Mouse (Mus musculus): ENCODE data around the gene Sik1. TPM values are rescaled to one million over a fixed set of nuclear protein-coding genes. Genes with fewer than 3 reads are reported as not detected.
A peak's percentile ranks its signal among the peaks of the same experiment; 100 is the strongest.

The Sik1 gene
- total RNA-seq, 1 experiment: 35.0 TPM

DNA sequence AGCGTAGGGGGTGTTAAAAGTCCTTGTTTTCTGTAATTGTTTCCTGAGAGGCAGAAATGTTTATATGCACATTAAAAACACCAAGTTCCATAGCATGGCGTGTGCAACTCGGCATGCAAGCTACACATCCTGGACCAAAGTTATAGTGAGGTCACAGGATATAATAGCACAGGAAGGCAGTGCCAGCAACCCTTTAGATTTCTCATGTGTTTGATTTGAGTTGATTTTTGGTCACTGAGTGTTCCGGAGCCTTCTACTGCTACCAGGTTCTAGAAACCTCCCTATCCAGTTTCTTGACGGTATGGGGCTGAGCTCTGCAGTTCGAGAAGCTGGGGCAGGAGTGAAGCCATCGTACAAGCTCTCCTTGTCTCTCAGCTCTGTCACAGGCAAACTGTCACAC lies 30.8 kb downstream of the Sik1 start:
- DNase-seq (ENCODE audit: low read depth, low spot score): no peak
- no peak overlapping the region for H3K9ac ChIP-seq (ENCODE audit: insufficient read depth, low read depth, low read length, poor library complexity, severe bottlenecking)
- TF ChIP-seq CHD2 (IDR thresholded peaks at IDR 0.05; ENCODE audit: low read depth, low read length): no peak
- no peak for TF ChIP-seq HCFC1 (IDR thresholded peaks at IDR 0.05; ENCODE audit: borderline replicate concordance, insufficient read depth, low read length)
- H3K4me1 ChIP-seq (ENCODE audit: control insufficient read depth in 2 of 2, insufficient read depth in 2 of 2, low read length in 2 of 2, poor library complexity in 1 of 2): peaks cover 16 to 40% of the 10 kb centered on the region in 2 experiments
- H3K4me3 ChIP-seq (ENCODE audit: insufficient read depth in 1 of 2, low read depth in 1 of 2, low read length in 2 of 2, poor library complexity in 1 of 2, severe bottlenecking in 1 of 2): no peak overlapping the region
- no peaks in the 10 kb centered on the region for H3K9me3 ChIP-seq (ENCODE audit: control insufficient read depth, insufficient read depth, low read depth, low read length)
- H3K36me3 ChIP-seq (ENCODE audit: control insufficient read depth, insufficient read depth, low read length, poor library complexity, severe bottlenecking): no peaks in the 10 kb centered on the region
- H3K27ac ChIP-seq (ENCODE audit: insufficient read depth, low read depth, low read length, poor library complexity, severe bottlenecking): no peak overlapping the region
- in situ Hi-C loops (cut with MboI; ENCODE audit: low sequenced_read_pairs in 2 of 2, unreplicated experiment in 2 of 2): no loop called here

DNA sequence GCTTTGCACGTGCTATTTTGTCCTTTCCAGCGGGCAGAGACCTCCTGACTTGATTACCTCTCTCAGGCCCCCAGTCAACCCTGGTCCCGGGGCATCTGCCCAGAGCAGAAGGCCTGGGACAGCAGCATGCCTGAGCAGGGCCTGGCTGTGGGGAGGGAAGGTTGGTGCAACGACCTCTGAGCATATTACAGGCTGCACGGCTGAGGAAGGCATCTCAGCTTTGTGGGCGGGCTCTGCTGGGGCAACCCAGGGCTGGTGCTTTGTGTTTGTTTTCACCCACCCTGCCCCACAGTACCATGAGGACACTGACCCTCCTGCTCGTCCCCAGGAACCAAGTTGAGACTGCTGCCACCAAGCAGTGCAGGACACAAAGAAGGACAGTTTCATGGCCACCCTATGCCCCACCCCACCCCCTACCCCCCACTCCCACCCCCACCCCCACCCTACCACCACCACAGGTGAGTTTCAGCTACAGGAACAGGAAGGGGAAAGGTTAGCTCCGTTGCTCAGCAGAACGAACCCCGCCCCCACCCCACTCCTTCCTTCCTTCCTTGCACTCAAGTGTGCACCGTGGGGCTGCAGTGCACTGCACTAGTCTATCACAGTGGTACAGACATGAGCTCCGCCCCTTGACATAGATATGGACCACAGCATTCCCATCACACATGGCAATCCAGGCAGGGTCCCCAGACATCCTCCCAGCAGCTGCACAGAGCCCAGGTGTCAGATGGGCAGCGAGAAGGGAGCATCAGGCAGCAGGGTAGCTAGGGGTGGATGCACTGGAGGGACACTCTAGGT lies 34.3 kb downstream of the Sik1 start:
- Histone ChIP-seq H3K36me3 (ENCODE audit: control insufficient read depth, insufficient read depth, low read length, poor library complexity, severe bottlenecking) (no peaks in the 10 kb centered on the region), H3K27ac (ENCODE audit: insufficient read depth, low read depth, low read length, poor library complexity, severe bottlenecking) (peak overlapping the region; percentile 91; the same call in 1 of the 2 replicates), H3K4me1 (ENCODE audit: control insufficient read depth in 2 of 2, insufficient read depth in 2 of 2, low read length in 2 of 2, poor library complexity in 1 of 2) (peaks cover 17 to 41% of the 10 kb centered on the region in 2 experiments), H3K4me3 (ENCODE audit: insufficient read depth in 1 of 2, low read depth in 1 of 2, low read length in 2 of 2, poor library complexity in 1 of 2, severe bottlenecking in 1 of 2) (peak overlapping the region; percentile 33 to 35; a peak in 3 of 4 replicates), H3K9me3 (ENCODE audit: control insufficient read depth, insufficient read depth, low read depth, low read length) (no peaks in the 10 kb centered on the region), H3K9ac (ENCODE audit: insufficient read depth, low read depth, low read length, poor library complexity, severe bottlenecking) (peak overlapping the region; percentile 52)
- DNase-seq (ENCODE audit: low read depth, low spot score): no peak
- in situ Hi-C loops (cut with MboI; ENCODE audit: low sequenced_read_pairs in 2 of 2, unreplicated experiment in 2 of 2): no loop called here
- no peak for TF ChIP-seq ZC3H11A (IDR thresholded peaks at IDR 0.05; ENCODE audit: borderline replicate concordance, low read depth, low read length)

DNA sequence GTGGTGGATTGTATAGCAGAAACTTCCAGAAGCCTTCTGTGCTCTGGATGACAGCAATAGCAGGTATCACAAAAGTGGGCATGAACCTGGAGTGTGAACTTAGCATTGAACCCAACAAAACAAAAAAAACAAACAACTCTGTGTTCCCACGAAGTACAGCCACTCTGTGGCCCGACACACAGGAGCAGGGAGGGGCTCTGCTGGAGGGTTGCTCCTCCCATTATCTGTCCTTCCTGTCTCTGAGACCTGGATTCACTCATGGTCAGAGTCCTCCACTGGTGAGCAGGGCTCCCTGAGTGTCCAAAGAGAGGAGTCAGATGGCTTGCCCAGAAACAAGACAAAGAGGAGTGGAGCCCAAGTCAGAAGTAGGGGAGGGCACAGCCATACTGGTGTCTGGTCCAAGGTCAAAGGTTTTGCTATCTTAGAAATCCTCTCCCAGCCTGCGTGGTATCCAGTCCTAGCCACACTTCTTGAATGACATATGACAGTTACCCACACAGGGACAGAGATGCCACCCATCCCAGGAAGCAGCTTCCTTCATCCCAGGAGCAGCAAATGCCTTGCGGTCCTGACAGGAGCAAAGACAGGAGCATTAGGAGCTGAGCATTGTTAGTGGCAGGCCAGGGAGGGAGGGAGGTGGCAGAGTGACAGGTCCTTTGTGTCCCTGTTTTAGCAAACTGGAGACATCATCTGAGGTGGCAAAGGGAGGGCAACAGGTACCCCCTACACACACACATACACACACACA lies 35.3 kb downstream of the Sik1 start:
- Histone ChIP-seq H3K36me3 (ENCODE audit: control insufficient read depth, insufficient read depth, low read length, poor library complexity, severe bottlenecking) (no peaks in the 10 kb centered on the region), H3K9ac (ENCODE audit: insufficient read depth, low read depth, low read length, poor library complexity, severe bottlenecking) (peak overlapping the region; percentile 76), H3K9me3 (ENCODE audit: control insufficient read depth, insufficient read depth, low read depth, low read length) (no peaks in the 10 kb centered on the region), H3K27ac (ENCODE audit: insufficient read depth, low read depth, low read length, poor library complexity, severe bottlenecking) (peak overlapping the region; percentile 91), H3K4me1 (ENCODE audit: control insufficient read depth in 2 of 2, insufficient read depth in 2 of 2, low read length in 2 of 2, poor library complexity in 1 of 2) (peaks cover 17 to 36% of the 10 kb centered on the region in 2 experiments), H3K4me3 (ENCODE audit: insufficient read depth in 1 of 2, low read depth in 1 of 2, low read length in 2 of 2, poor library complexity in 1 of 2, severe bottlenecking in 1 of 2) (peak overlapping the region; percentile 3 to 33; a peak in 3 of 4 replicates)
- DNase-seq (ENCODE audit: low read depth, low spot score): no peak
- in situ Hi-C loops (cut with MboI; ENCODE audit: low sequenced_read_pairs in 2 of 2, unreplicated experiment in 2 of 2): no loop called here
- TF ChIP-seq ZNF384 (IDR thresholded peaks at IDR 0.05; ENCODE audit: low read depth, low read length): no peak
- TF ChIP-seq HCFC1 (IDR thresholded peaks at IDR 0.05; ENCODE audit: borderline replicate concordance, insufficient read depth, low read length): 0 out of 2 replicates have a peak, but pooled peaks have one; percentile 21
- TF ChIP-seq MAFK (IDR thresholded peaks at IDR 0.05; ENCODE audit: insufficient read depth, low read depth, low read length): no peak

DNA sequence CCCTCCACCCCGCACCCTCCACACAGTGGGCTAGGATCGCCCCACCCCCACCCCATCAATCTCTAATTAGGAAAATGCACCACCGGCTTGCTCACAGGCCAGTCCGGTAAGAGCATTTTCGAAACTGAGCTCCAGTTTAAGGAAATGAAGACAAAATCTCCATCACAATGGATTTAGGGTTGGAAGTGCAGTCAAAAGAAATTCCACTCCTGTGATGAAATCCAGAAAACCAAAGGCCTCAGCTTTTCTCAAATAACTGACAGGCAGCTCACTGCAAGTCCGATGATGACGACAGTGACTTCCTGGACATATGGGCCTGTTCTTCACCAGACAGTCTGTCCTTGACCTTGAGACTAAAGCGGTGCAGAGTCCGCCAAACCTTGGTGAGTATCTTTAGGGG lies 36.2 kb downstream of the Sik1 start:
- peak; percentile 64; the same call in 1 of the 2 replicates for TF ChIP-seq CHD2 (IDR thresholded peaks at IDR 0.05; ENCODE audit: low read depth, low read length)
- TF ChIP-seq ZNF384 (IDR thresholded peaks at IDR 0.05; ENCODE audit: low read depth, low read length): 0 out of 2 replicates have a peak, but pooled peaks have one; percentile 5
- TF ChIP-seq HCFC1 (IDR thresholded peaks at IDR 0.05; ENCODE audit: borderline replicate concordance, insufficient read depth, low read length): no peak
- no peak for TF ChIP-seq ZC3H11A (IDR thresholded peaks at IDR 0.05; ENCODE audit: borderline replicate concordance, low read depth, low read length)
- TF ChIP-seq MAFK (IDR thresholded peaks at IDR 0.05; ENCODE audit: insufficient read depth, low read depth, low read length): no peak
- peak overlapping the region in 1 of 2 experiments; percentile 33; a peak in 1 of 4 replicates for H3K4me3 ChIP-seq (ENCODE audit: insufficient read depth in 1 of 2, low read depth in 1 of 2, low read length in 2 of 2, poor library complexity in 1 of 2, severe bottlenecking in 1 of 2)
- H3K9me3 ChIP-seq (ENCODE audit: control insufficient read depth, insufficient read depth, low read depth, low read length): no peaks in the 10 kb centered on the region
- peak overlapping the region; percentile 91 for H3K27ac ChIP-seq (ENCODE audit: insufficient read depth, low read depth, low read length, poor library complexity, severe bottlenecking)
- peaks cover 17 to 36% of the 10 kb centered on the region in 2 experiments for H3K4me1 ChIP-seq (ENCODE audit: control insufficient read depth in 2 of 2, insufficient read depth in 2 of 2, low read length in 2 of 2, poor library complexity in 1 of 2)
- H3K9ac ChIP-seq (ENCODE audit: insufficient read depth, low read depth, low read length, poor library complexity, severe bottlenecking): peak overlapping the region; percentile 76
- DNase-seq (ENCODE audit: low read depth, low spot score): no peak
- in situ Hi-C loops (cut with MboI; ENCODE audit: low sequenced_read_pairs in 2 of 2, unreplicated experiment in 2 of 2): no loop called here
- no peaks in the 10 kb centered on the region for H3K36me3 ChIP-seq (ENCODE audit: control insufficient read depth, insufficient read depth, low read length, poor library complexity, severe bottlenecking)

All from ES-E14 (cell line).